Mouse (Mus musculus) intestine, embryonic 16.5 days (tissue): ENCODE results near the gene Tex29. TPM values are rescaled to one million over a fixed set of nuclear protein-coding genes. Genes with fewer than 3 reads are reported as not detected.

Experiments
- ATAC-seq: fragments of 200-750 bp; cut with Nextera tagmentation; 2 replicates; pipeline ENCODE4 v1.8.0; 2017; ENCODE audit warnings: moderate TSS enrichment, moderate library complexity
- H3K27ac ChIP-seq: fragments of 300-500 bp; sonication (generic); 2 replicates; pipeline ENCODE4 v1.5.1; 2014; ENCODE audit warnings: mild to moderate bottlenecking, low read length
- H3K27me3 ChIP-seq: fragments of 300-500 bp; sonication (generic); replicated peaks from 2 replicates; pipeline ENCODE4 v1.6.1; 2014; ENCODE audit warnings: low read length, control low read depth, mixed read lengths; ENCODE audit not compliant: control insufficient read depth, insufficient read depth
- H3K36me3 ChIP-seq: fragments of 300-500 bp; sonication (generic); 2 replicates; pipeline ENCODE4 v1.6.1; 2014; ENCODE audit warnings: low read length, control low read depth; ENCODE audit not compliant: control insufficient read depth, insufficient read depth
- H3K4me1 ChIP-seq: fragments of 300-500 bp; sonication (generic); 2 replicates; pipeline ENCODE4 v1.6.1; 2014; ENCODE audit warnings: low read length, control low read depth, mixed read lengths; ENCODE audit not compliant: control insufficient read depth, insufficient read depth
- H3K4me2 ChIP-seq: fragments of 300-500 bp; sonication (generic); 2 replicates; pipeline ENCODE4 v1.6.1; 2014; ENCODE audit warnings: low read depth, low read length, control low read depth
- H3K4me3 ChIP-seq: fragments of 300-500 bp; sonication (generic); 2 replicates; pipeline ENCODE4 v1.5.1; 2014; ENCODE audit warnings: mild to moderate bottlenecking, low read length
- H3K9ac ChIP-seq: fragments of 300-500 bp; sonication (generic); 2 replicates; pipeline ENCODE4 v1.6.1; 2014; ENCODE audit warnings: low read depth, low read length
- H3K9me3 ChIP-seq: fragments of 300-500 bp; sonication (generic); 2 replicates; pipeline ENCODE4 v1.6.1; 2016; ENCODE audit warnings: low read length, control low read depth; ENCODE audit not compliant: control insufficient read depth
- WGBS: fragments of 180-500 bp; shearing (Covaris S2); extraction: QIAGEN DNeasy Blood & Tissue Kit; methylation state at CpG from one replicate; pipeline ENCODE4 v1.1.7; 2014; 5-methylcytosine and 5-hydroxymethylcytosine counted together
- polyA plus RNA-seq: library from polyadenylated mRNA; unstranded; fragments of >200 nt; fragmentation: Nextera tagmentation; extraction: Ambion mirVana; gene quantifications from 2 replicates; pipeline ENCODE4 v1.2.1, GENCODE M21; 2015

Gene Tex29
- polyA plus RNA-seq, 1 experiment from 2014 or later, result not detected

DNA sequence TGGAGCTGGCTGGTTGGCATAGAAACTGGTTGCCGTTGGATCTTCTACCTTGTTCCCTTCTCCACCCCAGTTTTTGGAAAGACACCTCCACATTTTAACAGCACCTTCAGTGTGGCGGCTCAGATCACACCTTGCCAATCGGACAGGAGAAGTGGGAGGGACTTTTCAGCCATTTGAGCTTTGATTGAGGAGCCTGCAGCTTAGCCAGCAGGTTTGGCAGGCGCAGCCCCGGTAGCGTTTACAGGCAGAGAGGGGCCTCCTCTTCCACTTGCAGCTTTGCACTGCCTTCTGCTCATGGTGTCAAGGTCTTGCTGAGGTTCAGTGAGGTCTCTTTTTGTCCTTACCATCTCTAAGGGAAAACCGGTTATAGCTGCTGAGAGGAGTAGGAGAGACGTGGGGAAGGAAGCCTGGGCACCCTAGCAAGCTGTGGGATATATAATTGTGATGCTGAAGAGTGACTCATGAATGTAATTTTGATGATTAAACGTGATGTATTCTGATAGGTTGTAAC lies 17.7 kb upstream of the Tex29 start:
- Histone ChIP-seq H3K4me2 (no peak overlapping the region), H3K9me3 (no peaks in the 10 kb centered on the region), H3K36me3 (peaks cover 8% of the 10 kb centered on the region; the same call in 1 of the 2 replicates), H3K4me1 (no peaks in the 10 kb centered on the region), H3K4me3 (no peak overlapping the region), H3K27me3 (no peaks in the 10 kb centered on the region), H3K9ac (no peak overlapping the region), H3K27ac (no peak overlapping the region)
- 64% methylated on average over 9 of the region's 9 CpGs for WGBS
- no peak for ATAC-seq

DNA sequence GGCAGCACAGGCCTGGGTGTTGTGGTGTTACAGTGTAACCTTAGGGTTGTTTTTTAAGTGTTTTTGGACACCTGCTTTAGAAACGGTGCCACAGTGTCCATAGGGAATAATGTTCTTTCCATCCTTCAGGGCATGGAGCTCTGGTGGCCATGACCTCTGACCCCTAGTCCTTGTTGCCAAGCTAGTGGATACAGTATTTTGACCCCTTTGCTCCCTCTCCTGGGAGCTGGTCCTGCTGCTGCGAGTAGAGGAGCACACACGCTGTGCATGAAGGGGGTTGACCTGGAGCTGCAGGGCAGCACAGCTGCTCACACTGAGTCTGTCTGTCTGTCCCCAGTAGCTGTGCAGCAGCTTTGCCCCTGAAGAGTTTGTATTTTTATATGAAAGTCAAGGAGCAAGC lies 14.5 kb upstream of the Tex29 start:
- WGBS, result 73% methylated on average over 3 of the region's 3 CpGs
- no peaks in the 10 kb centered on the region for H3K36me3 ChIP-seq

DNA sequence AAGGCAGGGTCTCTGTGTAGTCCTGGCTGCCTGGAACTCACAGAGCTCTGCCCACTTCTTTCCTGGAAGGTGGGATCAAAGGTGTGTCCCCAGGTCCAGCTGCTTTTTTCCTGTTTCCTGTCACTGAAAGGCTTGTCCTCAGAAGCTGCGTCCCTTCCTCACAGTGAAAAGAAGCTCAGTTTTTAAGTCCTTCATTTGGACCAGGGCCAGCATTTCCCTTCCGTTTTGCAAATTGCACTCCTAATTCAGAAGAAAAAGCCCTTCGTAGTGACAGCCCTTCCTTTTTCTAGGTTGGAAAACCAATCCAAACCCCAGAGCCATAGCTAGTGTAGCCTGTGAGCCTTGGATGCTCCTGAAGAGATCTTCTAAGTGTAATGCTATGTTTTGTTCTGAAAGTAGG lies 13.0 kb upstream of the Tex29 start:
- H3K9ac ChIP-seq, result no peak overlapping the region
- H3K4me2 ChIP-seq, result no peak overlapping the region
- H3K27ac ChIP-seq, result no peak overlapping the region
- no peaks in the 10 kb centered on the region for H3K9me3 ChIP-seq
- no peaks in the 10 kb centered on the region for H3K4me1 ChIP-seq
- H3K4me3 ChIP-seq, result no peak overlapping the region
- no peak for ATAC-seq
- H3K27me3 ChIP-seq, result no peaks in the 10 kb centered on the region
- WGBS, result 72% methylated on average over 3 of the region's 3 CpGs
- H3K36me3 ChIP-seq, result no peaks in the 10 kb centered on the region

More for the DNA sequence above, 14.5 kb upstream of the Tex29 start:
- Histone ChIP-seq H3K9me3 (no peaks in the 10 kb centered on the region), H3K27me3 (no peaks in the 10 kb centered on the region), H3K4me1 (no peaks in the 10 kb centered on the region), H3K4me2 (no peak overlapping the region), H3K27ac (no peak overlapping the region), H3K9ac (no peak overlapping the region), H3K4me3 (no peak overlapping the region)
- no peak for ATAC-seq

DNA sequence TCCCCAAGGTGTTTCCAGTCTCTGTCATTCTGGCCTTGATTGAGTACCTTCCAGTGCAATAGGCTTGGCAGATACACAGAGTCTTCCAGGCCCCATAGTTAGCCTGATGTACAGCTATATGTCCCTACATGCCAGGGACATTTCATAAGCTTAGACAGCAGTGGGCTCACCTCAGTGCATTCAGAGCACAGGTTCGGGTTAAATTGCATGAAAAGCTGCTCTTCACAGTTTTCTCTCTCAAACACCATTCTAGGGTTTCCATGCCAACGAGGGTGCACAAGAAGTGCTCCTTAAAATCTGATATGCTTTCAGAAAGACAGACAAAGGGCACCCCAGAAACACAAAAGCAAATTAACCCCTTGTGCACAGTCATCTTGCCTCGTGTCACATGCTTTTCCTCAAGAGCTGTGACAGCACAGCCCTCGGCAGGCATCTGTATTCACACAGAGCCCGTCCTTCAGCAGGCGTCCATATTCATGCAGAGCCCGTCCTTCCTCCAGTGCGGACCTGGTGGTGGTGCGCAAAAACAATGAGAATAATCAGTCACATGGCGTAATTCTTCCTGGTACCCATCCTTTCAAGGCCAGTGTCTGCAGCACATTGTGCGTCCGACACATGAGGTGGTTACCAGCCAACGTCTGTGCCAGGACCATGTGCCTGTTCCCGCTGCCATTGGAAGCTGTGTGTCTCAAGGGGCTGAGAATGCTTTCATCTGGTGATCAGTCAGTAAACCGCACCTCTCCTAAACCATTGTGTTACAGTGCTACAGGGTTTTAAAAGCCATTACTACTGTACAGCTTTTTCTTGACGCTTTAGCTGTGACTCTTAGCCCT lies 9.8 kb upstream of the Tex29 start:
- WGBS, result 85% methylated on average over 16 of the region's 16 CpGs
- no peaks in the 10 kb centered on the region for H3K9me3 ChIP-seq
- H3K4me2 ChIP-seq, result no peak overlapping the region
- no peaks in the 10 kb centered on the region for H3K27me3 ChIP-seq
- no peaks in the 10 kb centered on the region; the same call in 1 of the 2 replicates for H3K36me3 ChIP-seq
- H3K4me3 ChIP-seq, result no peak overlapping the region
- H3K4me1 ChIP-seq, result no peaks in the 10 kb centered on the region
- no peak overlapping the region for H3K27ac ChIP-seq
- ATAC-seq, result no peak
- H3K9ac ChIP-seq, result no peak overlapping the region

DNA sequence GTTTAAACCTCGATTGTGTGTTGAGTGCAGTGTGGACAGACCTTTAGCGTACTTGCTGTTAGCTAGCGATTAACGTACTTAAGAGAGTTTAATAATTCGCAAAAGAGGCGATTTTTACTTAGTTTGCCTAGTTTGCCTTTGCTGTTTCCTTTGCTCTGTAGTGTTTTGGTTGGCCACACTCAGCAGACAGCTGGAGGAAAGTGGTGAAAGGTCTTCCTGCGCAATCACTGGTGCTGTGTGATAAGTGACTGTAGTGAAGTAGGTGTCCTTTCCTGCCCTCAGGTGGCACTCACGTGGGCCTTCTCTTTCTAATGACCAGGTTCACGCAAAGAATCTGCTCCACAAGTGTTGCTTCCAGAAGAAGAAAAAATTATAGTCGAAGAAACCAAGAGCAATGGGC lies 9.1 kb upstream of the Tex29 start:
- H3K9ac ChIP-seq, result no peak overlapping the region
- ATAC-seq, result no peak
- no peaks in the 10 kb centered on the region for H3K9me3 ChIP-seq
- H3K4me1 ChIP-seq, result no peaks in the 10 kb centered on the region
- H3K27ac ChIP-seq, result no peak overlapping the region
- H3K4me3 ChIP-seq, result no peak overlapping the region
- H3K27me3 ChIP-seq, result no peaks in the 10 kb centered on the region
- H3K4me2 ChIP-seq, result no peak overlapping the region
- H3K36me3 ChIP-seq, result no peaks in the 10 kb centered on the region; the same call in 1 of the 2 replicates
- WGBS, result 91% methylated on average over 10 of the region's 10 CpGs

DNA sequence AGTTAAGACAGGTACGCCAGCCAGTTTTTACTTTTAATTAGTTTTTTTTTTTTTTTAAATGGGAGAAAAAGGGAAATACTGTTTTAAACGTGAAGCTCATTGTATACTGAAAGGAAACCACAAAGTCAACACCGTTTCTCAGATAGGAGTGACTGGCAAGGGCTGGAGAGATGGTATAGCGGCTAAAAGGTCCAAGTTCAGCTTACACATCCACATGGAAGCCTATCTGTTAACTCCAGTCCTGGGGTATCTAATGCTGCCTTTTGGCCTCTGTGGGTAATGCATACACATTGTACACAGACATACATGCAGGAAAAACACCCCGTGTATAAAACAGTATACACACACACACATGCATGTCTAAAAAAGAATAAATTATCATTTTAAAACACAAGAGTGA lies 8.3 kb upstream of the Tex29 start:
- Histone ChIP-seq H3K4me2 (no peak overlapping the region), H3K4me1 (no peaks in the 10 kb centered on the region), H3K9me3 (no peaks in the 10 kb centered on the region), H3K9ac (no peak overlapping the region), H3K27ac (no peak overlapping the region), H3K27me3 (no peaks in the 10 kb centered on the region), H3K4me3 (no peak overlapping the region), H3K36me3 (no peaks in the 10 kb centered on the region; the same call in 1 of the 2 replicates)
- ATAC-seq, result no peak
- 84% methylated on average over 5 of the region's 5 CpGs for WGBS

DNA sequence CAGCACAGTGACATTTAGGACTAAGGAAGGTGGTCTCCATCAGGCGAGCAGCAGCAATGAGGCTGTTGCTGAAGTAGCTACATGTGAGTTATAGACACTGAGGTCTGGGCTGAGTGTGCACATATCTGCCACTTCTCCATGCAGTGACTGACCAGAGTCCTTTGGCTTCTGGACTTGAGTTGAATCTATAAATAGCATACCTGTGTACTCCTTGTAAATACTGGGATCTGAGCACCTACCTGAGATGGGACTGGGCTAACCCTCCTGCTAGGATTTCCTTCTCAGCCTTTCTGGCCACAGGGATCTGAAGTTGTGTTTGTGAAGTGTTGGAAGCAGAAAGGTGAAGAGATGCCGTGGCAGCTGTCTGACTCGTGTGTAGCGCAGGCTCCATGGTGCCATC lies 7.1 kb upstream of the Tex29 start:
- Histone ChIP-seq H3K27ac (no peak overlapping the region), H3K4me3 (no peak overlapping the region), H3K4me1 (no peaks in the 10 kb centered on the region), H3K36me3 (no peaks in the 10 kb centered on the region; the same call in 1 of the 2 replicates), H3K9me3 (no peaks in the 10 kb centered on the region), H3K9ac (no peak overlapping the region), H3K4me2 (no peak overlapping the region), H3K27me3 (no peaks in the 10 kb centered on the region)
- ATAC-seq, result no peak
- 87% methylated on average over 4 of the region's 4 CpGs for WGBS

DNA sequence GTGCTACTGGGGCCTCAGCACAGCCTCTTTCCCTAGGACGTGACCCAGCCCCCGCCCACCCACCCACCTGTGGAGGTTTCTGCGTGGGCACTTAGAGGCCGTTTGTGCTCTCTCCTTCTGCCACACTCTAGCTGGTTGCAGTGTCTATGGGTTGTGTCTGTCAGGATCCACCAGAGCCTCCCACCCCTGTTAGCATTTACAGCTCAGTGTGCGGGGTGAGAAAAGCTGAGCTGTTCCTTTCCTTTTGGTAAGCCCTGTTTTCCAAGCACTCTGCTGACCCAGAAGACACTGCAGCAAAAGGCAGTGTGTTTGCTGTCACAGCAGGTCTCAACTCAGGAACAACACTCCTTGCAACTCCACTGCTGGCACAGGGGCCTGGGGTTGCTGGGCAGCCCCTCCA lies 6.1 kb upstream of the Tex29 start:
- Histone ChIP-seq H3K36me3 (no peaks in the 10 kb centered on the region; the same call in 1 of the 2 replicates), H3K9me3 (no peaks in the 10 kb centered on the region), H3K9ac (no peak overlapping the region), H3K4me3 (no peak overlapping the region), H3K4me1 (no peaks in the 10 kb centered on the region), H3K4me2 (no peak overlapping the region), H3K27ac (no peak overlapping the region), H3K27me3 (no peaks in the 10 kb centered on the region)
- no peak for ATAC-seq
- 87% methylated on average over 5 of the region's 5 CpGs for WGBS

DNA sequence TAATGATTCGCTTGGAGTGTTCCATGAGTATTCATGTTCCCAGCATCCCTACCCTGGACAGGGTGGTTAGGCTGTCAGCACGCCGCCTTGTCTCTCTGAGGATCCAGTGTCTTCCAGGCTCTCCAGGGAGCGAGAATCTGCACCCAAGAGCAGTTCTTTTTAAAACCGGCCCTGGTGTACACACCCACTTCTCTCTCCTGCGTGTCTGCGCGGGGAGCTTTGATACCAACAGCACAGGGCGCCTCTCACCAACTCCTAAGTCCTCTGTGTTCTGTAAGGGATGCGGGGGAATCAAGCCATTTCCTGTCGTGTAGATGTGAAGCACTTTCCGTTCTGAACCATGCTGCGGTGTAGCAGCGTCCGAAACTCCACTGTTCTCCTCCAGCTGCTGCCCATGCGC lies 5.6 kb upstream of the Tex29 start:
- WGBS, result 90% methylated on average over 16 of the region's 16 CpGs
- no peak for ATAC-seq

More for the DNA sequence above, 5.6 kb upstream of the Tex29 start:
- no peak overlapping the region for H3K4me3 ChIP-seq
- H3K36me3 ChIP-seq, result no peaks in the 10 kb centered on the region; the same call in 1 of the 2 replicates
- H3K27ac ChIP-seq, result no peak overlapping the region
- no peaks in the 10 kb centered on the region for H3K4me1 ChIP-seq
- no peak overlapping the region for H3K4me2 ChIP-seq
- H3K27me3 ChIP-seq, result no peaks in the 10 kb centered on the region
- no peak overlapping the region for H3K9ac ChIP-seq
- no peaks in the 10 kb centered on the region for H3K9me3 ChIP-seq
